Mouse (Mus musculus): ENCODE measurements around the gene Nlrp3.

DNA sequence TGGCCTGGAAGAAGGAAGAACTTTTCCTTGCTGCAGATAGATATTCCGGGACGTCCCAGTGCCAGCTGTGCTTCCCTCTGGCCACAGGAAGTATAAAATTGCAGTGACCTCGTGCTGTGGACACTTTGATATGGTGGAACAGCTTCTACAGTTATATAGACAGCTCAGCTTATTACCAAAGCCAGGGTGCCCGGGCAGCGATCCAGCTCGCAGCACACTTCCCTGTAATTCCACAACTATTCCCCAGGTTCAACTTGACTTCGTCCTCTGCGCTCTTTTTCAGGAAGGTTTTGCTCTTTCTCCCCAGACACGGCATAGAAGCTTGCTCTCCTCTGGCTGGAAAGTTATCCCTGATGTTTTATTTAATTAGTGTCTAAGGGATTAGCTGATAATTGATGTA lies 34.4 kb downstream of the Nlrp3 start:
- TF ChIP-seq CTCF (IDR thresholded peaks at IDR 0.05; ENCODE audit: extremely low read depth, insufficient read depth, insufficient read length, insufficient replicate concordance) (no peak), POLR2A (IDR thresholded peaks at IDR 0.05; ENCODE audit: low read depth, low read length) (no peak)

Measured in spleen, adult 2 months (tissue).